Mouse (Mus musculus) lung, adult 2 months (tissue): ENCODE results near the gene Kif3a.

Experiments used
- CTCF ChIP-seq: fragments of 200-500 bp; IDR thresholded peaks from 2 replicates; pipeline ENCODE4 v1.5.1; 2011; ENCODE audit warnings: mild to moderate bottlenecking, low read length, control low read depth; ENCODE audit not compliant: insufficient read depth
- POLR2A ChIP-seq: fragments of 200-500 bp; IDR thresholded peaks from 2 replicates; pipeline ENCODE4 v1.6.1; 2011; ENCODE audit warnings: low read depth, mild to moderate bottlenecking, control low read depth, low read length, borderline replicate concordance; ENCODE audit errors: extremely low read depth

DNA sequence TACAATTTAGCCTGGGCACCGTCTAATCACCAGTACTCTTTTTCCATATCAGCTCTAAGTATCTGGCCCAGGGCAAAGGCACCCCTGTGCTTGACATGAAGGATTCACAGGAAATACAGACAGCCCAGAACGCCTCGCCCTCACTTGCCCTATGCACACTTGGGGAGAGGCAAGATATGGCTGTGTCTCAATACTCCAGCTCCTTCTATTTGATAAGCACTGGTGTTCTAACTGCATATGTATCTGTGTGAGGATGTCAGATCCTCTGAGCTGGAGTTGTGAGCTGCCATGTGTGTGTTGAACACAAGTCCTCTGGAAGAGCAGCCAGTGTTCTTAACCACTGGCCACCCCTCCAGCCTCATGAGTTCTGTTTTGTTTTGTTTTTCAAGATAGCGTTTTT, 84.3 kb downstream of the Kif3a start:
- TF ChIP-seq POLR2A (no peak), CTCF (no peak)
